ENCODE assay signal across 8 mouse cellular contexts in the genomic region with DNA sequence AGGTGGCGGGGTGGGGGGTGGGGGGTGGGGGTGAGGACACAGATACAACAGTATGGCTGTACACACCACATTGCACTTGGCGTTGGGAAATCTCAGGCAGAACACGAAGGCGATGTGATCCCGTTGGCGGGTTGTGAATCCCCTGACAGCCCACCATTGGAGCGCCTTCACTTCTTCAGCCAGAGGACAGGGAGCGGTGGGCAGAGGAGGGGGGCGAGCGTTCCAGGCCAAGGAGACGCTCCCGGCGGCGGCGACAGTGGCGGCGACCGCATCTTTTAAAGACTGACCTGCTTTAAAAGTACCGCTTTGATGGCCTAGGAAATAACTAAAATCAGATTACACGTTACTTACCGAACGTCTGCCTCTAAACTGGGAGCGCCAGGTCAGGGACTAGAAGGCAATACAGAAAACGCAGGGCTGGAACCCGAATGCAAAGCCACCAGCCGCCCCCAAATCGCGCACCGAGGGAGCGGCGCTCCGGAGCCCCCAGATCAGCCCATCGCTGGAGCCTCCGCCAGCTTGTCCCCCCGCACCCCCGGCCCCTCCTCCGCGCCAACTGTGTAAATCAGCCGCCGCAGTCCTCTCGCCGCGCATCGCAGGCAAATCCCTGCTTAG. TPM values are rescaled to one million over a fixed set of nuclear protein-coding genes. Genes with fewer than 3 reads are reported as not detected.
A peak's percentile ranks its signal among the peaks of the same experiment; 100 is the strongest.
DNase-seq lines count a peak whose midpoint lies in the region; ATAC-seq and TF ChIP-seq lines count a peak whose summit lies in the region.

Gene Slitrk3, minus strand, starts transcription at position 607 of the 615 bp plus-strand sequence.

- H3K36me3 ChIP-seq in kidney, embryonic 15.5 days, result no peaks in the 10 kb centered on the region
- H3K36me3 ChIP-seq in hindbrain, embryonic 15.5 days, result no peaks in the 10 kb centered on the region
- no peaks in the 10 kb centered on the region for H3K36me3 ChIP-seq in liver, embryonic 11.5 days (ENCODE audit: control insufficient read depth, insufficient read depth, low read length)
- H3K36me3 ChIP-seq in thymus, adult 2 months (ENCODE audit: control insufficient read depth, insufficient read depth, low read length), result no peaks in the 10 kb centered on the region

- H3K4me1 ChIP-seq in kidney, embryonic 15.5 days, result peaks cover 9% of the 10 kb centered on the region
- H3K4me1 ChIP-seq in hindbrain, embryonic 15.5 days (replicated peaks), result peaks cover 17% of the 10 kb centered on the region
- no peaks in the 10 kb centered on the region for H3K4me1 ChIP-seq in liver, embryonic 11.5 days (replicated peaks; ENCODE audit: control insufficient read depth, insufficient read depth, low read length)
- H3K4me1 ChIP-seq in thymus, adult 2 months (replicated peaks; ENCODE audit: control insufficient read depth, insufficient read depth, low read length), result no peaks in the 10 kb centered on the region

- peak within 1 kb of the TSS; percentile 94 for H3K4me2 ChIP-seq in kidney, embryonic 15.5 days
- H3K4me2 ChIP-seq in hindbrain, embryonic 15.5 days, result peak within 1 kb of the TSS; percentile 70
- H3K4me2 ChIP-seq in liver, embryonic 11.5 days, result peak within 1 kb of the TSS; percentile 65

- H3K9ac ChIP-seq in kidney, embryonic 15.5 days, result no peak within 1 kb of the TSS
- peak within 1 kb of the TSS; percentile 89 for H3K9ac ChIP-seq in hindbrain, embryonic 15.5 days
- H3K9ac ChIP-seq in liver, embryonic 11.5 days (ENCODE audit: low read depth, low read length), result no peak within 1 kb of the TSS

- no peak within 1 kb of the TSS for H3K27ac ChIP-seq in kidney, embryonic 15.5 days
- peak within 1 kb of the TSS; percentile 93 for H3K27ac ChIP-seq in hindbrain, embryonic 15.5 days (replicated peaks)
- no peak within 1 kb of the TSS for H3K27ac ChIP-seq in liver, embryonic 11.5 days (ENCODE audit: low read depth, low read length)
- H3K27ac ChIP-seq in thymus, adult 2 months (ENCODE audit: control insufficient read depth, insufficient read depth, low read length), result no peak within 1 kb of the TSS

- no peak for TF ChIP-seq CTCF in thymus, adult 2 months (IDR thresholded peaks at IDR 0.05; ENCODE audit: borderline replicate concordance, control insufficient read depth, extremely low read depth, insufficient read depth, low read length, poor library complexity)

- 1% methylated on average over 44 of the region's 44 CpGs for WGBS in kidney, embryonic 15.5 days
- WGBS in hindbrain, embryonic 15.5 days, result 0% methylated on average over 44 of the region's 44 CpGs
- 1% methylated on average over 43 of the region's 44 CpGs for WGBS in liver, embryonic 11.5 days
- 4% methylated on average over 44 of the region's 44 CpGs for WGBS in thymus, adult 2 months

- ATAC-seq in kidney, embryonic 15.5 days (replicated peaks; ENCODE audit: low FRiP score), result peak; percentile 69
- peak; percentile 71 for ATAC-seq in hindbrain, embryonic 15.5 days (ENCODE audit: low FRiP score, low read depth)
- ATAC-seq in liver, embryonic 11.5 days (replicated peaks; ENCODE audit: low FRiP score), result no peak

- TF ChIP-seq POLR2A in thymus, adult 2 months (IDR thresholded peaks at IDR 0.05; ENCODE audit: control insufficient read depth, extremely low read depth, insufficient read depth, low read length, poor library complexity), result no peak

- DNase-seq in kidney, adult 11 months, result no peak
- DNase-seq in embryo, embryonic 10 days (ENCODE audit: low spot score), result peak; percentile 45
- no peak for DNase-seq in liver, embryonic 11.5 days (ENCODE audit: low spot score)
- DNase-seq in right cerebral cortex, postnatal 14 days, result peak; percentile 72
- no peak for DNase-seq in urinary bladder, postnatal 10 days (ENCODE audit: low spot score)
- no peak for DNase-seq in thymus, adult 2 months

- no peaks in the 10 kb centered on the region for H3K9me3 ChIP-seq in kidney, embryonic 15.5 days (replicated peaks)
- no peaks in the 10 kb centered on the region for H3K9me3 ChIP-seq in hindbrain, embryonic 15.5 days
- H3K9me3 ChIP-seq in liver, embryonic 11.5 days (ENCODE audit: control insufficient read depth, low read length), result no peaks in the 10 kb centered on the region

- peaks cover 61% of the 10 kb centered on the region for H3K27me3 ChIP-seq in kidney, embryonic 15.5 days
- no peaks in the 10 kb centered on the region for H3K27me3 ChIP-seq in hindbrain, embryonic 15.5 days
- H3K27me3 ChIP-seq in liver, embryonic 11.5 days (replicated peaks; ENCODE audit: control insufficient read depth, insufficient read depth, low read length), result peaks cover 45% of the 10 kb centered on the region
- H3K27me3 ChIP-seq in thymus, adult 2 months (ENCODE audit: control insufficient read depth, insufficient read depth, low read length), result no peaks in the 10 kb centered on the region

- peak within 1 kb of the TSS; percentile 51 for H3K4me3 ChIP-seq in kidney, embryonic 15.5 days (replicated peaks)
- H3K4me3 ChIP-seq in hindbrain, embryonic 15.5 days, result peak within 1 kb of the TSS; percentile 81
- H3K4me3 ChIP-seq in liver, embryonic 11.5 days (ENCODE audit: low read depth, low read length), result peak within 1 kb of the TSS; percentile 41
- no peak within 1 kb of the TSS for H3K4me3 ChIP-seq in thymus, adult 2 months (ENCODE audit: control insufficient read depth, insufficient read depth, low read length)

RNA-seq across cellular contexts. Expression of gene Slitrk3, which starts in this region (rescaled TPM):
- 0.09 and 0.38 TPM in 2 replicates for polyA plus RNA-seq in kidney, embryonic 15.5 days (2015; fragmentation: Nextera tagmentation; extraction: Ambion mirVana)
- 23.7 and 24.6 TPM in 2 replicates for polyA plus RNA-seq in hindbrain, embryonic 15.5 days (2015; fragmentation: Nextera tagmentation; extraction: Ambion mirVana)
- polyA plus RNA-seq in liver, embryonic 11.5 days (2014; fragmentation: Nextera tagmentation; extraction: Ambion mirVana), result not detected in 2 replicates
- not detected in 2 replicates for polyA plus RNA-seq in thymus, adult 2 months (2012; rRNA removed)

Comparison
In these comparisons a context has a peak if more than half of its experiments do, and no peak if none do; other contexts are left out.
1. RNA of gene Slitrk3 (polyA plus RNA-seq): 23.7 to 24.6 TPM in hindbrain, embryonic 15.5 days; 0.09 to 0.38 TPM in kidney, embryonic 15.5 days, not detected in liver, embryonic 11.5 days and not detected in thymus, adult 2 months; every median in the first group is over 10 times any median in the second.
2. Peak in ATAC-seq, H3K4me3 ChIP-seq and H3K4me2 ChIP-seq in kidney, embryonic 15.5 days; RNA of the gene not detected or under 1 TPM.
3. DNase-seq: peak in embryo, embryonic 10 days (single experiment) and right cerebral cortex, postnatal 14 days (single experiment); none in kidney, adult 11 months (single experiment), liver, embryonic 11.5 days (single experiment), urinary bladder, postnatal 10 days (single experiment) and thymus, adult 2 months (single experiment).
4. Peak in every context shown above with its lines, with median percentiles within 50 percentile points of each other: H3K4me2 ChIP-seq.